ENCODE assay signal across 12 mouse cellular contexts in genomic region chr1:61313196-61313595, GRCm38 (mm10).
"Had no signal": no experiment of that assay in that cellular context is flagged by ENCODE, and none has a peak within 500 bp of the region (broad histone marks: within the 10 kb centered on the region; RNA-seq: fewer than 3 reads in every experiment).

No protein-coding gene starts in this region.

- DNase-seq: retina, postnatal 1 day; right cerebral cortex, adult 18-20 months; right cerebral cortex, postnatal 14 days; right cerebral cortex, postnatal 25 days; right cerebral cortex, postnatal 4 days; spleen, adult 18-20 months; thymus, adult 18-20 months; thymus, adult 2 months; thymus, postnatal 14 days; thymus, postnatal 25 days; thymus, postnatal 36 days; thymus, postnatal 4 days had no signal
